Mouse (Mus musculus): ENCODE data around the gene Mansc1. TPM values are rescaled to one million over a fixed set of nuclear protein-coding genes. Genes with fewer than 3 reads are reported as not detected.
"Not testable (repeated sequence)": the region's sequence is repeated elsewhere in the genome, so short reads cannot be mapped to it uniquely, and the experiment has no call there.

The Mansc1 gene
- polyA plus RNA-seq (2017; shearing (Covaris generic)), result 10 to 100 TPM; 11.2 to 11.3 TPM

DNA sequence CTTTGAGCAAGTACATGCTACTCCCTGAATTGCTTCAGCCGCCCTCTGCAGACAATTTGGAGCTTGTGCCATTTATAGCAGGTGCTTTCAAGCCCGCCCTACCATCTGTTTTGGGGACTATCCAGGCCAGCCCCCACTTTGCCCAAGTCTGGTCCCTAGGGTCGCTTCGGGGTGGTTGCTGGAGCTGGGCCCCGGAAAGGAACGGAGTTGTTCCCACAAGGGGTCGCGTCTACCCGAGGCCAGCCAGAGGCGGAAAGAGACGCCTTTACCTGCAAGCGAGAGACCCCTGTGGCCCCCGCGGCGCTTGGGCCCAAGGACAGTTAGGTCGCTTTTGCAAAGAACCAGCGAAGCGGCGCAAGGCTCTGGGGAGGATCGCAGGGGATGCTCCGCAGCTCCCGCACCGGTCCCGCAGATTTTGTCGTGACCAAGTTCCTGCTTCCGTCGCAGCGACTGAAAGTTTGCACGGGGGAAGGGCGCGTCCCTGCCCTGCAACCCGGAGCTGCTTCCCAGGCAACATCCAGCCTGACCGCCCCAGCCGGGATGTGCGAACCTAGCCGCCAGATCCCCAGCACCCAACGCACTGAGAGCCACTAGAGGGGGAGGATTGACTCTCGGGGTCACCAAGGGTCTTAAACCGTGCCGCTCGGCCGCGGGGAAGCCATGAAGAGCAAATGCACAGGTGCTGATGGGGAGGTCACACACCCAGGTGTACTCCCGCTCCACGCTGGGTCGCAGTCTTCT lies at the start of gene Mansc1:
TSS of gene Mansc1 (minus strand) at position 542 of the 741 bp plus-strand sequence.
- ATAC-seq, result peak; percentile 90

DNA sequence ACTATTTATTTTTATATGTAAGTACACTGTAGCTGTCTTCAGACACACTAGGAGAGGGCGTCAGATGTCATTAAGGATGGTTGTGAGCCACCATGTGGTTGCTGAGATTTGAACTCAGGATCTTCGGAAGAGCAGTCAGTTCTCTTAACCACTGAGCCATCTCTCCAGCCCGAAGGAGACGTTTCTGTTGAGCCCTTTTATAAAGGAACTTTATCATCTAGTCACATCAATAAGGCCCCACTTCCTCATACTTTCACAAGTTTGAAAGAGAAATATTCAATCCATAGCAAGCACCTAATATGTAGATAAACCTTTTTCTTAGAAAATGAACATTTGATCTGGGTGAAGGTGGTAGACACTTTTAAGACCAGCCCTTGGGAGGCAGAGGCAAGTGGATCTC lies 47.0 kb upstream of the Mansc1 start:
- not testable (repeated sequence) for ATAC-seq

DNA sequence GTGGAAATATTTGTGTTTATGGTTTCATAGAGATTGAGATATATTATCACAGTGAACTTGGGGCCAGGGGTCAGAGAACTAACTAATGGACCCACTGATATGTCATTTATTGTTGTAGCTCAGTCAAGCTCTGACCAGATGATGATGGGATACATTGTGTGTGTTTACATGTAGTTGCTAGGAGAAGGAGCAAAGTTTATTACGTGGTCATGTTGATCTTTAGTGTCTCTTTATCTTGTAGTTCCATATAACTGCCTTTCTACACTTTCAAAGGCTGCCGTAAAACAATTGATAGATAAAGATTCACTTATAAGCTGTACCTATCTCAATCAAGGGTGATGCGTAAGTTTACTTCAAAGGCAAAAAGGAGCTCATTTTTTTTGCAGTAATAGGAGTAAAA lies 45.7 kb upstream of the Mansc1 start:
- no peak for ATAC-seq

DNA sequence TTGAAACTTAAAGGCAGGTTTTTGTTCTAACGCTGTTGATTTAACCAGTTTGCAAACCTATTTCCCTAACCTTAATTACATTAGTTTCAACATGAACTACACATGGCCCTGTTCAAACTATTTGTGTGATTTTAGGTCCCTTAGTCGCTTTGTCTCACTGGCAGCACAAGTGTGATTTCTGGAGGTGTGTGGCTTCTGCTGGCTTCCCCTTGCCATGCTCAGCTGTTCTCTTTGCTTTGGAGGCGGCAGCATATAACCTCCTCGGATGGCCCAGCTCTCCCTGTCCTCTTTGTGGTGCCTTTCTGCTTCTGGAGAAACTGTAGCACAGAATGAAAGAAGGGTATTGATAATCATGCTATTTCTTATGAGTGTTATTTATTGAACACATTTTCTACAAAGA lies 45.2 kb upstream of the Mansc1 start:
- no peak for ATAC-seq

DNA sequence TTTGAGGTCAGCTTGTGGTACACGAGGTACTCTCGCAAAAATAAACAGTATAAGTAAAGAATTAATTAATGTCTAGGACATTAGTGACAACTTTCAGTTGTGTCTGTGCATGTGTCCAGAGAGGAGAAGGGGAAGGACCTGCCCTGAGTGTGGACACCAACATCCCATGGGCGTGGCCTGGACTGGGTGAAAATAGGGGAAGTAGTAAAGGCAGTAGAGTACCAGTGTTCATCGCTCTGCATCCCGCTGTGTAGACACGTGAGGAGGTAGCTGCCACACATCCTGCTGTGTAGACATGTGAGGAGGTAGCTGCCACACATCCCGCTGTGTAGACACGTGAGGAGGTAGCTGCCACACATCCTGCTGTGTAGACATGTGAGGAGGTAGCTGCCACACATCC lies 41.4 kb upstream of the Mansc1 start:
- ATAC-seq, result not testable (repeated sequence)

DNA sequence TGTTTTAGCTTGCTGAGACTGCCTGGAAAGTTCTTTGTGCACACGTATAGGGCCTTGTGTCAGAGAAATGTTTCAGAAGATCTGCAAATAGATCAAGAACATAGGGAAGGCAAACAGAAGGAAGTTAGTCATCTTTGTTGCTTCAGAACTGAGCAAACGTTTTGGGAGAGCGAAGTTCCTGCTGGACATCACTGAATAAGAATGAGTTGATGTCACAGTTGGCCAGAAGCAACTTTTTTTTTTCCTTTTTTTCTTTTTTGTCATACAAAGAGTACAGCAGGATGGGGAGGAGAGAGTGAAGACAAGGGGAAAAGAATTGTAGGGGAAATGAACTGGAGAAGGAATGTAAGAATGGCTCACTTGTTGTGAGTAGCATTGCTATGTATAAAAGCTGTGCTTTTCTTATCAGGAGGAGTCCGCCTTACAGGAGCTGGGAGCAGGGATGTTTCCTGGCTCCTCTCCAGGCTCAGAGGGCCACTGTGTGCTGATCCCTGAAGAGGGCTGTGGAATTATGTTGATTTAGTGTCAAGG lies 38.7 kb upstream of the Mansc1 start:
- ATAC-seq, result no peak

DNA sequence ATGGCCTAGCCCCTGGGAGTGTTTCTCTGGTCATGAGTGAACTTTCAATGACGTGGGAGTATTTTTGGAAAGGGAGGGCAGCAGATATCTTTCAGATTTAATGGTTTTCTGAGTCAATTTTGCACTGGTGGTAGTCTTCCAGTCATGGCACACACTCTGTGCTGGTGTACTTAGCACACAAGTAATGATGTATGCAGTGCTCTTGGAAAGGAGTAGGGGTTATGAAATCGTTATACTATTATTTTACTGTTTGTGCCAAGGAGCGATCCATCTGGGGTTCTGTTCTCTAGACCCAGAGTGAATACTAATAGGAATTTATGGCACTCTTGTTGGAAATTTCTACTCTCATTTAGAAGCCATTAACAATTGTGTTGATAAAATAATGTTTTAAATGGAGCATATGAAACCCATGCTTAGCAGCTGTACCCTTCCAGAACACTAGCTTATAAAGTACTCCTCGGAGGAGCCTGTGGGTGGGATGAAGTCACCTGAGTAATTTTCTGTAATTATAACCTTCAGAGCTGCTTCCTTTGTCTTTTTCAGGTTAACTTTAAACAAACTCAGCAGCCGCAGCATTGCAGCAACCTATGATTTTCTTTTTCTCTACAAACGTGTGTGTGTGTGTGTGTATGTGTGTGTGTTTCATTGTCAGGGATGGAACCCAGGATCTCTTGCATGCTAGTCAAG lies 37.0 kb upstream of the Mansc1 start:
- no peak for ATAC-seq

DNA sequence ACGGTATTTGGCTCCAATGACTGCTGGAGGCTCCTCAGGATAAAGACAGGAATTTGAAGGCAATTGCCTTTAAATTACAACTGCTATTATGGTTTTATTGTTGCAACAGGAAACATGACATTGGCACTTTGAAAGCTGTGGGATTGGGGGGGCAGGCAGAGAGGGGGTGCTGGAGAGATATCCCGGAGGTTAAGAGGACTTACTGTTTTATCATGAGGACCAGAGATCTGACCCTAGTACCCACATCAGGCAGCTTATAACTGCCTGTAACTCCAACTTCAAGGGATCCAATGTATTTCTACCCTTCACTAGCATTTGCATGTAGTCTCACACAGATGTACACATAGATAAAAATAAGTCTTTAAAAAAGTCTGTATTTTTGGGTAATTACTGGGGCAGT lies 36.2 kb upstream of the Mansc1 start:
- no peak for ATAC-seq

DNA sequence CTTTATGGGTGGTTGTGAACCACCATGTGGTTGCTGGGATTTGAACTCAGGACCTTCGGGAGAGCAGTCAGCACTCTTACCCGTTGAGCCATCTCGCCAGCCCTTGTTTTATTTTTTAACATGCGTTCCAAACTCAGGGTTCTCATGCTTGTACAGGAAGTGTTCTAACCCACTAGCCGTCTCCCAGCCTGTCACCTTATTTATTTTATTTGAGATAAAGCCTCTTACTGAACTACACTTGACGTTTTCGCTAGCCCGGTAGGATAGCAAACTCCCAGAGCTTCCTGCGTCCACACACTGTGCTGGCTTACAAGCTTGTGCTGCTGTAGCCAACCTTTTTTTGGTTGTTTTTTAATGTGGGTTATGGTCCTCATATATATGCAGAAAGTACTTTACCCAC lies 33.5 kb upstream of the Mansc1 start:
- ATAC-seq, result no peak

DNA sequence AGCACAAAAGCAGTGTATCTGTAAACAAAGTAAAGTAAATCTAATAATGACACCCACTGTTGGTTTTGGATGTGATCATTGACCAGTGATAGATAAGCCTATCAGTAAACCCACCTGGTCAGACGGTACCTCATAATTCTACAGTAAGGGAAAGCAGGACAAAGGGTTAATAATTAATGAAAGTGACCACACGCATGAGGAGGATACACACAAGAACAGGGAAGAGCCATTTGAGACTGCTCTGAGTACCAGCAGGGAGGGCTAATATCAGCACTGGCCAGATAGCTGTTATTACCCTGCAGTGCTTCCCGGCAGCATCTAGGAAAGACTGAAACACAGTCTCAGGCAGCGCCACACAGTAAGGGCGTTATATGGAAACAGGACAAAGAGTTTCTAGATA lies 32.3 kb upstream of the Mansc1 start:
- ATAC-seq, result no peak

DNA sequence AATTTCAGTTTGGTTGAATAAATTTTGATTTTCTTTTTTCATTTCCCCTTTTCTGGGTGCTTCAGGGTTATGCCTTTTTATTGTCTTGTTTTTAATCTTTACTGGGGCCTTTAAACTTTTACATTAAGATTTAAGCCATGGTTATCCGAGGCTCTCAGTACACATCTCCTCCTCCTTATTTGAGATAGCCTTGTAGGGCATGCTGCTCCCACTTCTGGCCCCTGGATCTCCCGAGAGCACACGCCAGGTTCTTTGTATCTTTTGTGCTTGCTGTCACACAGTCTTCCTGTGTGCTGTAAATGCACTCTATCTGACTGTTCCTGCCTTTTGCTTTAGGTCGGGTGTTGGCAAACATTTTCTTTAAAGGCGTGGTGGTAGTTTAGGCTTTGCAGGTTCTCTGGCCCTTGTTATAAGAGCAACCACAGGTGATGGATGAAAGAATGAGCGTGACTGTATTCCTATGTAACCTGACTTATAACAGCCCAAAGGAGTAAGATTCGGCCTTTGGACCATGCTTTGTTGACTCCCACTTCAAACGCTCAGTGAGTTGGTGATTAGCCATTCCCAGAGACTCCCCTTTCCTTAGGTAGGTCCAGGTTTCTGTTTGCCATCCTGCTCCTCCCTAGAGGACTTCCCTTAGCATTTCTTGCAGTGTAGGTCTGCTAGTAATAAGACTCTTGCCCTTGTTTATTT lies 28.6 kb upstream of the Mansc1 start:
- ATAC-seq, result no peak

DNA sequence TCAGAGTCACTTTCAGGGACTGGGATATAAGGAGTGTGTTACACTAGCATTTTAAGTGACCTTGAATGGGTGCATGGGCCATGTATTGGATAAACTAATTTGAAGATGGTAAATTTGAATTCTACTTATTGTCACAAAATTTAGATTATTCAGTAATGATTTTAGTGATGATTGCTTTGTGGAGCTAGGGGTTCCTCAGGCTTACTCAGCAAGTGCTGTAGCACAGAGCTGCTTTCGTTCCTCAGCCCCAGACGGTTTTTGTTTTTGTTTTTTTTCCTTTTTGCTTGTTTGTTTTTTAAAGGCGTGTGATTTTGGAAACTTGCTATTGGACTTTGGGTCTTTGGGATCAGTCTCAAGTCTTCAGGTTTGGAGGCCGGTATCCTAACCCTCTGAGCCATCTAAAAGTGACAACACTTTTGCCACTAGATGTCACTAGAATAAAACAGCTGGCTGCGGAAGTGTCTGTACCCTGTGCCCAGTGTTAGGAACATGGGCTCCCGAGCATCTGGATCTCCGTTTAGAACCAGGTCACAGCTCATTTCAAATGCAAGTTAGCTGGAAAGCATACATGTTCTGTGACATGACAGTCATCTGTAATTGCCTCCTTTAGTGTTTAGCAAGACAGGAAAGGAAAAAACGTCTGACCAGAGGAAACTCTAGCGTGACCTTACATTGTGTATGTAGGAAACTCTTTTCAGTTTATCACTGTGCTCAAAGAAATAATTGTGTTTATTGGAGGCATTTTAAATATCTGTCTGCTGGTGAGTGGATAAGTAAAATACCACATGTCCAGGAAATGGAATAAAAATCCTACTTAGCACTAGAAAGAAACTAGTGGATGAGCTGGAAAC lies 27.0 kb upstream of the Mansc1 start:
- peak; percentile 97 for ATAC-seq

DNA sequence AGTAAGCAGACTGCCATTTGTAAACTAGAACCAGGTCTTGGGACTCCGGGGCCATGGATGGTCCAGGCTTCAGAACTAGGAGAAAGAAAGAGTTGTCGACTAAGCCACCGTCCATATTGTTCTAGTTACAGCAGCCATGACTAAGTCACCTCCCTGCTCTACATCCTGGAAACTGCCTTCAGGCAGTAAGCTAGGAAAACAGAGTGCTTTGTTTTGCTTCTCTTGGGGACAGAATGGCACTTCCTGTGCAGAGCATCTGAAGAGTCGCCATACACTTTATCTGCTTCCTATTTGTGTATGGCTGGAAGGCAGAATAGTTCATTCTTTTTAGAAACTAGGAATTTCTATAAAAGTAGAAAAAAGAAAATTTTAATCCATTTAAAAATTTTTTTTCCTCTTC lies 24.2 kb upstream of the Mansc1 start:
- ATAC-seq, result no peak

DNA sequence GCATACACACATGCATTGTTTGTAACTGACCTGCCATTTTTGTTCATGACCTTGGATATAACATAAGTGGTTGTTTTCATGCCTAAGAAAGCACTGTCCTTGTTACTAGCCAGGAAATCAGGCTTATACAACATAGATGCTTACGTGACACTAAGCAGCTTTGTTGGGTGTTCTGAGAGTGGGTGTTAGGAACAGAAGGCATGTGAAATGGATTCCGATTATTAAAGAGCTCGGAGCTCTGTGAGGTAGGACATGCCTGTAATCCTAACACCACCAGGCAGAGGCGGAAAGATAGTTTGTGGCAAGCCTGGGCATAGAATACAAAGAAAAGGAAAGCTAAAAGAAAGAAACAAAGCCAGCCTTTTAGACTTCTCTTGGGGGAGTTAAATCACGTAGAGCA lies 16.1 kb upstream of the Mansc1 start:
- ATAC-seq, result no peak

DNA sequence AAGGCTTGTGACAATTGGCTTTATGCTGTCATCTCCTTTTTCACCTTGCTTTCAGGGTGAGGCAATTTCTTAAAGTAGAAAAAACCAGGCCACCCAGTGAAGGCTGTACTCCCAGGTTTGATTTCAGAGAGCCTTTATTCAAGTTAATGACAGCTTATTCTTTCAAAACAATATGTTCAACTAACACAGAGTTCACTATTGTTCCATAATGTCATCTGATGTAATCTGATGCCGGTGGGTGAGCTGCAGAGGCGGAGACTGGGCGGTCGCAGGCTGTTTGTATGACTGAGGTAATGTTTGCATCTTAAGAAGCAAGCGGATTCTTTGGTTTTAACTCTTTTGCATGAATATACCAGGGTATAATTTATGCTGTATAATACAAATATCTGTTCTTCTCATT lies 15.3 kb upstream of the Mansc1 start:
- peak; percentile 63 for ATAC-seq

DNA sequence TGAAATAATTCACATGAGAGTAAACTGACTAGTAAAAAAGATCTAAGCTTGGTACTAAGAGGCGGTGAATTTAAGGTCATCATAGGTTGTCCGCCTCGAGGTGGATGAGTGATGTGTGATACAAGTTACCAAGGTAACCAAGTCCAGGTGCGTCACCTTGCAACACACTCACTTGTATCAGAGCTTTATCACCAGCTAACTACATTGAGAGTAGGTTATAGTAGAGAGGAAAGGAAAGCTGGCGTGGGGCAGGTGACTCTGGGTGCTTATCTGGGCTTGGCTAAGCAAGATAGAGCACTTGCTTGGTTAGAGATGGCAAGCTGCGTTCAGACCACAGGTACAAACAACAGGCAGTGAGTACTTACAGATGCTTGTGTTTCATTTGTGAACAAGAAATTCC lies 14.5 kb upstream of the Mansc1 start:
- ATAC-seq, result no peak

DNA sequence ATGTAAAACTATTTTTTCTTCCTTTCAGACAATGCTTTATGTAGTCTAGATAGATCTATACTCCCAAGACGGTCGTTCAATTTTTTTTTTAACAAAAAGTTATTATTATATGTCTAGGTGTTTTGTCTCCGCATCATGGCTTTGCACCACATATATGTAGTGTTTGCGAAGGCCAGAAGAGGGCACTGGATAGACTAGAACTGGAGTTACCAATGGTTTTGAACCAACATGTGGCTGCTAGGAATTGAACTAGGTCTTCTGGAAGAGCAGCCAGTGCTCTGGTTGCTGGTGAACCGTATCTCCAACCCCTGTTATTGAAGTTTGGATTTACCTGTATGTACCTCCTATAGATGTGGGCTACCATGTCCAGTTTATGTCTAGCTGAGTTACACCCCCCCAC lies 11.0 kb upstream of the Mansc1 start:
- no peak for ATAC-seq

DNA sequence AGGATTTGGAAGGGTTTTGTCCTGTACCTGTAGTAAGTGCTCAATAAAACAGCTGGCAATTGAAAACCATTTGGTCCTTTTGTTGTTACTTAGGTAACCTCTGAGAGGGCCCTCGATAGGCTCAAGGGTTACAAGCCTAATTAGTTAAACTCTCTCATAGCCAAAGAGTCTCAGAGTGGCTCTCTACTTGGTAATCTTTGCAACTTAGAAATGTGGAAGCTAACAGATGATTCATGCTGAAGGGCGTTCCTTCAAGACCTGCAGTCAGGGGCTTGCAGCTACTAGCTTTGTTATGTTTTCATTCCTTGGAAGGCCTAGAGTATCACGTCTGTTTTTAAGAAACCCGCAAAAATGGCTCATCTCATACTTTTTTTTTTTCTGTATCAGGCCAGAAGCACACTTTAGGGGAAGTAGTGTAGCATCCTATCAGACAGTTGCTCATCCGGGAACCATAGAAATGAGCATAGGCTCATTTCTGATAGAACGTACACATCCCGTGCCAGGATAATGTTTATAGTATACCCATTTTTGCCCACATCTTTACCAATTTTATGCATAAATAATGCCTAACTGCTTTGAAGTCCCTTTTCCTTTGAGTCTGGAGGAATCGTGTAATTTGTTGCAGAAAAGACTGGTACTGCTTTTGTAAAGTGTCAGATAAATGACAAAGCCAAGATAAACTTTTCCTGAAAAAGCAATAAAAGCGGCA lies 9.6 kb upstream of the Mansc1 start:
- no peak for ATAC-seq

DNA sequence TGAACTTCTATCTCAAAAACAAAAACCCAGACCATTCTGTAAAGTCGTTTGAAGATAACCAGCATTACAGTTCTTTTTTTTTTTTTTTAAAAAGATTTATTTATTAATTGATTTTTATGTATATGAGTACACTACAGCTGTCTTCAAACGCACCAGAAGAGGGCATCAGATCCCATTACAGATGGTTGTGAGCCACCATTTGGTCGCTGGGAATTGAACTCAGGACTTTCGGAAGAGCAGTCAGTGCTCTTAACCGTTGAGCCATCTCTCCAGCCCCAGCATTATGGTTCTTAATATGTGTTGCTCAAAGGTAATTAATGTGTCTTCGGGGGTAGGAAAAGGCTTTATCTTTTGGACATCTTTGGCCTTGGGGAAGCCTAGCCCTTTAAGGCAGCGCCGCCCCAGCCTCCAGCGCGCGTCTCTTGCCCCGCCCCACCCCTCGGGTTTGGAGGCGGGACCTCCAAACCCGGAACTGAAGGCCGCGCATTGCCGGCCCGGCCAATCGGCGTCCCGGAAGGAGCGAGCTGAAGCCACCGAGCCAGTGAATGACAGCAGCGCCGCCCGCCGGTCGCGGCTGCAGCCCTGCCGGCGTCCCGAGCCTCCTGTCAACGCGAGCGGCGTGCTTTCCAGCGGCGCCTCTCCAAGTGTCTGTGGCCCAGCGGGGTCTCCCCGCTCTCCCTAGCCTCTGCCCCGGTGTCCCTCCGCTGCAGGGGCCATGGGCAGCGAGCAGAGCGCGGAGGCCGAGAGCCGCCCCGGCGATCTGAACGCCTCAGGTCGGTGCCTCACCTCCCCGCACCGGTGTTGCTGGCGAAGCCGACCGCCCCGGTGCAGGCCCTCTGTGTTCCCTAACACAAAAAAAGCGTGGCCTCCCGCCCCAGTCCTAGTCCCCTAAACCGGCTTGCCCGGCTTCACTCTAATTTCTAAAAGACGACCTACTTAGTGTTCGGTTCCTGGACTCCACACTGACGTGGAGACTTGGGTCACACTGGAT lies 8.5 kb upstream of the Mansc1 start:
- peak; percentile 99 for ATAC-seq

DNA sequence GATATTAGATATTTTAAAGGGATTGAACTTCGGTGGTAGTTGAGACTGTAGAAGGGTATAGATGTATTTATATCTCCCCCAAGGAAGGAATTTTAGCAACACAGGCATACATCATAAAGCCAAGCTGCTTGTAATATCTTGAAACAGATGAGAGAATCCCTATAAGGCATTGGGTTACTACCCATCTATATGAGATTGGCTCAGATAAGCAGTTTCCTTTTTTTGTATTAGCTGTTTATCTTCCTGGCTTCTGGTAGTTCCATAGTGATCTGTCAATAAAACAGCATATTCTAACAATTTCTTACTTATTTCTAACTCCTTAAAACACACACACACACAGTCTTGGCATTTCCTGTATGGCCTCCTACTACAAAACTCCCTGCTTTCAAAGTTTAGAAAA lies 7.6 kb upstream of the Mansc1 start:
- ATAC-seq, result no peak

DNA sequence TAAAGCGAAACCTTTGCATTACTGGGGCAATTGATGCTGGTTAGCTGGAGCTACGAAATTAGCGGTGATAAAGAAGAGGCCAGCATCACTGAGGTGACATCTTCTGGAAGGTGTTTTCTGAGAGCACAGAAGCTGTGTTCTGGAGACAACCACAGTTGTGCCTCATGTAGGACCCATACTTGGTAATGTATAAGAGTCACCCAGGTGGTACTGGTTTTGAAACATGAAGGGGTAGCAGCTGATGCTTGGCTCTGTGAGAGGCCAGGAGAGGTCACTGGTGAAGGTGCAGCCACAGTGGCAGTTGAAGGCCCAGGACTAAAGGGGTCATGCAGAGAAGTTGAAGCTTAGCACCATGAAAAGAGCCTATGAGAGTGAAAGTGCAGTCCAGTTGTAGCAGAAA lies 6.9 kb upstream of the Mansc1 start, which contains the start of gene Borcs5:
TSS of gene Borcs5 (plus strand) at position 301 of the 400 bp plus-strand sequence.
- ATAC-seq, result no peak

All from CD4-positive, CD25-positive, alpha-beta regulatory T cell, adult 4 months (primary cell).